ENCODE assay signal across 7 mouse cellular contexts in the genomic region with DNA sequence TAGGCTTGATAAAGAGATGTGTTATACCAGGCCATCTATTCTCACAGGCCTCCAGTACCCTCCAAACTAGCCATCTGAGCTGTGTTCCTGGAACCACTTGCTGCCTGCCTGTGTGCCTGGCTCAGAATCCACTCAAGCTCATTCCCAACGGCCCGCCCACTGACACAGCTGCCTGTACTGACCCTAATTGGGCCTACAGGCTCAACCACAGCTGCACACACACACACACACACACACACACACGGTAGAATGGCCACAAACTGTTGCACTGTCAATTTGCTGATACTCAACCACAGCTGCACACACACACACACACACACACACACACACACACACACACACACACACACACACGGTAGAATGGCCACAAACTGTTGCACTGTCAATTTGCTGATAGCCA. TPM values are rescaled to one million over a fixed set of nuclear protein-coding genes. Genes with fewer than 3 reads are reported as not detected.
A peak's percentile ranks its signal among the peaks of the same experiment; 100 is the strongest.
DNase-seq lines count a peak whose midpoint lies in the region; ATAC-seq and TF ChIP-seq lines count a peak whose summit lies in the region.
"Not testable (repeated sequence)": the region's sequence is repeated elsewhere in the genome, so short reads cannot be mapped to it uniquely, and the experiment has no call there.

No protein-coding gene starts in this region.

- 77% methylated on average over 4 of the region's 4 CpGs for WGBS in liver, embryonic 11.5 days
- 58% methylated on average over 4 of the region's 4 CpGs for WGBS in liver, postnatal 0 days (ENCODE audit: insufficient replicate concordance)

- TF ChIP-seq EP300 in liver, postnatal 0 days (IDR thresholded peaks at IDR 0.05; ENCODE audit: low read depth) = not testable (repeated sequence)

- peaks cover 26% of the 10 kb centered on the region for H3K36me3 ChIP-seq in liver, embryonic 11.5 days (ENCODE audit: control insufficient read depth, insufficient read depth, low read length)
- peaks cover 50% of the 10 kb centered on the region for H3K36me3 ChIP-seq in liver, postnatal 0 days (replicated peaks; ENCODE audit: insufficient read depth, low read length)

- not testable (repeated sequence) for H3K9me3 ChIP-seq in liver, embryonic 11.5 days (ENCODE audit: control insufficient read depth, low read length); liver, postnatal 0 days (ENCODE audit: low read length)

- peak; percentile 19; the same call in 1 of the 2 replicates for ATAC-seq in common myeloid progenitor, adult 5-6 weeks (replicated peaks; ENCODE audit: low read depth, poor library complexity, severe bottlenecking)
- peak; percentile 8; the same call in 1 of the 2 replicates for ATAC-seq in liver, embryonic 11.5 days (replicated peaks; ENCODE audit: low FRiP score)
- peak; percentile 15; the same call in 1 of the 2 replicates for ATAC-seq in liver, postnatal 0 days

- peak; percentile 39 for DNase-seq in A20 (ENCODE audit: low read depth, low spot score)
- peak; percentile 33 for DNase-seq in gastrocnemius, adult 2 months
- peak; percentile 24 for DNase-seq in heart, postnatal 4 days
- not testable (repeated sequence) for DNase-seq in liver, embryonic 11.5 days (ENCODE audit: low spot score); liver, postnatal 0 days
- peak; percentile 80 for DNase-seq in retina, postnatal 1 day

- intact Hi-C loops in gastrocnemius, adult 2 months (cut with DNase I) = loop anchor here (5.0 kb wide), 1 partner anchor 53 kb away; no protein-coding TSS in a partner anchor

- not testable (repeated sequence) for H3K4me2 ChIP-seq in liver, embryonic 11.5 days; liver, postnatal 0 days (ENCODE audit: low read depth, low read length)

- H3K27me3 ChIP-seq in liver, embryonic 11.5 days (replicated peaks; ENCODE audit: control insufficient read depth, insufficient read depth, low read length); liver, postnatal 0 days (ENCODE audit: insufficient read depth, low read length): not testable (repeated sequence)

- H3K4me1 ChIP-seq in liver, embryonic 11.5 days (replicated peaks; ENCODE audit: control insufficient read depth, insufficient read depth, low read length); liver, postnatal 0 days (ENCODE audit: insufficient read depth): not testable (repeated sequence)

- not testable (repeated sequence) for H3K4me3 ChIP-seq in gastrocnemius, adult 2 months; liver, embryonic 11.5 days (ENCODE audit: low read depth, low read length); liver, postnatal 0 days (ENCODE audit: low read depth, low read length)

- TF ChIP-seq CTCF in gastrocnemius, adult 2 months (IDR thresholded peaks at IDR 0.05); liver, postnatal 0 days (IDR thresholded peaks at IDR 0.05; ENCODE audit: low read depth): not testable (repeated sequence)

- H3K9ac ChIP-seq in liver, embryonic 11.5 days (ENCODE audit: low read depth, low read length); liver, postnatal 0 days (replicated peaks): not testable (repeated sequence)

- not testable (repeated sequence) for H3K27ac ChIP-seq in gastrocnemius, adult 2 months; liver, embryonic 11.5 days (ENCODE audit: low read depth, low read length); liver, postnatal 0 days (ENCODE audit: low read depth)

RNA-seq across cellular contexts. Expression of a gene that starts 32.1 kb away (rescaled TPM):
- total RNA-seq in common myeloid progenitor, adult 5-6 weeks (2017) = 396 and 444 TPM in 2 replicates
- total RNA-seq in gastrocnemius, adult 2 months (2021) = under 1 TPM in 1 of 2 experiments, not detected in 1; 0.08 TPM
- total RNA-seq in heart, postnatal 4 days (2021) = 100 to 1,000 TPM in 1 of 2 experiments, 10 to 100 TPM in 1; 96.2 to 108 TPM
- polyA plus RNA-seq in liver, embryonic 11.5 days (2014; fragmentation: Nextera tagmentation; extraction: Ambion mirVana) = 75.1 and 79.3 TPM in 2 replicates
- 35.4 and 38.8 TPM in 2 replicates for polyA plus RNA-seq in liver, postnatal 0 days (2015; fragmentation: Nextera tagmentation; extraction: Ambion mirVana)

Comparison
In these comparisons a context has a peak if more than half of its experiments do, and no peak if none do; other contexts are left out.
1. RNA of a gene that starts 32.1 kb away (total RNA-seq): 396 to 444 TPM in common myeloid progenitor, adult 5-6 weeks and 96.2 to 108 TPM in heart, postnatal 4 days; 0.08 TPM in gastrocnemius, adult 2 months; every median in the first group is over 10 times any median in the second.
2. Peak in every context shown above with its lines, with median percentiles within 50 percentile points of each other: ATAC-seq.